Mouse (Mus musculus) testis, postnatal 14 days (tissue): ENCODE measurements at regions not wholly inside any gene's neighbourhood (a gene's known extent, or its start where the extent isn't known, plus 50 kb on each side); places are given as distances from the start of the nearest gene placed in this dataset.
"Not testable (repeated sequence)": the region's sequence is repeated elsewhere in the genome, so short reads cannot be mapped to it uniquely, and the experiment has no call there.

ENCODE experiments used
- DNase-seq: peaks from one replicate; pipeline ENCODE4 v3.0.0; 2021; ENCODE audit warnings: low spot score

GRCm38 (mm10) chr5:104576991-104577390 is 68.8 kb downstream of the BC005561 start:
- not testable (repeated sequence) for DNase-seq

GRCm38 (mm10) chr5:104582368-104582767 is 74.2 kb downstream of the BC005561 start:
- not testable (repeated sequence) for DNase-seq

- DNase-seq: peak; percentile 20
These were observed 101.0 kb downstream of the BC005561 start for GRCm38 (mm10) chr5:104609177-104609576.
